Mouse (Mus musculus) cerebellum, adult (tissue): ENCODE data around the gene Zfp683.
A peak's percentile ranks its signal among the peaks of the same experiment; 100 is the strongest.

ENCODE experiments used
- ATAC-seq: cut with Nextera tagmentation; 2 replicates; pipeline ENCODE4 v1.9.2; 2017; ENCODE audit warnings: mild to moderate bottlenecking, moderate library complexity, mixed read lengths; ENCODE audit not compliant: insufficient number of reproducible peaks, low FRiP score, low TSS enrichment

The Zfp683 gene

GRCm38 (mm10) chr4:134053538-134053937 is at the start of gene Zfp683:
Gene Zfp683 (plus strand): TSS chr4:134053838.
- no peak for ATAC-seq

- no peak for ATAC-seq
Observed at GRCm38 (mm10) chr4:134005581-134006358, 47.9 kb upstream of the Zfp683 start.

- ATAC-seq = no peak
Observed at GRCm38 (mm10) chr4:134006845-134007244, 46.8 kb upstream of the Zfp683 start.

- no peak for ATAC-seq
Observed at GRCm38 (mm10) chr4:134009709-134010108, 43.9 kb upstream of the Zfp683 start.

- ATAC-seq = no peak
Observed at GRCm38 (mm10) chr4:134011450-134012414, 41.9 kb upstream of the Zfp683 start.

- ATAC-seq = no peak
Observed at GRCm38 (mm10) chr4:134012858-134013528, 40.6 kb upstream of the Zfp683 start.

GRCm38 (mm10) chr4:134016208-134016607 is 37.4 kb upstream of the Zfp683 start:
- ATAC-seq = no peak

- ATAC-seq = no peak
Observed at GRCm38 (mm10) chr4:134016767-134017166, 36.9 kb upstream of the Zfp683 start.

- ATAC-seq = no peak
Observed at GRCm38 (mm10) chr4:134017201-134017865, 36.3 kb upstream of the Zfp683 start.

- no peak for ATAC-seq
Observed at GRCm38 (mm10) chr4:134018038-134018778, 35.4 kb upstream of the Zfp683 start.

GRCm38 (mm10) chr4:134018779-134019145 is 34.9 kb upstream of the Zfp683 start, which contains the start of gene Lin28a:
Gene Lin28a (minus strand): TSS chr4:134018841.
- no peak for ATAC-seq

- no peak for ATAC-seq
Observed at GRCm38 (mm10) chr4:134019210-134019609, 34.4 kb upstream of the Zfp683 start.

- peak; percentile 83; the same call in 1 of the 2 replicates for ATAC-seq
Observed at GRCm38 (mm10) chr4:134019641-134020351, 33.8 kb upstream of the Zfp683 start.

GRCm38 (mm10) chr4:134020621-134021020 is 33.0 kb upstream of the Zfp683 start:
- no peak for ATAC-seq

- ATAC-seq = no peak
Observed at GRCm38 (mm10) chr4:134025802-134026201, 27.8 kb upstream of the Zfp683 start.

GRCm38 (mm10) chr4:134035953-134036352 is 17.7 kb upstream of the Zfp683 start:
- peak; percentile 36; the same call in 1 of the 2 replicates for ATAC-seq

GRCm38 (mm10) chr4:134041317-134042123 is 12.1 kb upstream of the Zfp683 start:
- ATAC-seq = no peak

- no peak for ATAC-seq
Observed at GRCm38 (mm10) chr4:134043041-134043440, 10.6 kb upstream of the Zfp683 start.
